Mouse (Mus musculus) intestine, embryonic 15.5 days (tissue): ENCODE results near the gene Gngt2. TPM values are rescaled to one million over a fixed set of nuclear protein-coding genes. Genes with fewer than 3 reads are reported as not detected.
A peak's percentile ranks its signal among the peaks of the same experiment; 100 is the strongest.

ENCODE experiments used
- ATAC-seq: fragments of 200-750 bp; cut with Nextera tagmentation; 2 replicates; pipeline ENCODE4 v1.8.0; 2017; ENCODE audit warnings: moderate TSS enrichment, moderate library complexity
- H3K27ac ChIP-seq: fragments of 300-500 bp; sonication (generic); 2 replicates; pipeline ENCODE4 v1.5.1; 2015; ENCODE audit warnings: mild to moderate bottlenecking, inconsistent platforms
- H3K27me3 ChIP-seq: fragments of 300-500 bp; sonication (generic); replicated peaks from 2 replicates; pipeline ENCODE4 v1.6.1; 2015; ENCODE audit warnings: inconsistent platforms
- H3K36me3 ChIP-seq: fragments of 300-500 bp; sonication (generic); 2 replicates; pipeline ENCODE4 v1.6.1; 2015; ENCODE audit warnings: inconsistent platforms
- H3K4me1 ChIP-seq: fragments of 300-500 bp; sonication (generic); replicated peaks from 2 replicates; pipeline ENCODE4 v1.6.1; 2015; ENCODE audit warnings: inconsistent platforms
- H3K4me2 ChIP-seq: fragments of 300-500 bp; sonication (generic); replicated peaks from 2 replicates; pipeline ENCODE4 v1.6.1; 2015; ENCODE audit warnings: mild to moderate bottlenecking, inconsistent platforms
- H3K4me3 ChIP-seq: fragments of 300-500 bp; sonication (generic); replicated peaks from 2 replicates; pipeline ENCODE4 v1.5.1; 2015; ENCODE audit warnings: inconsistent platforms
- H3K9ac ChIP-seq: fragments of 300-500 bp; sonication (generic); 2 replicates; pipeline ENCODE4 v1.6.1; 2015; ENCODE audit warnings: inconsistent platforms
- H3K9me3 ChIP-seq: fragments of 300-500 bp; sonication (generic); 2 replicates; pipeline ENCODE4 v1.6.1; 2016; ENCODE audit warnings: inconsistent platforms
- WGBS: fragments of 180-500 bp; shearing (Covaris S2); methylation state at CpG from one replicate; pipeline ENCODE4 v1.1.7; 2015; 5-methylcytosine and 5-hydroxymethylcytosine counted together
- polyA plus RNA-seq: library from polyadenylated mRNA; unstranded; fragments of >200 nt; fragmentation: Nextera tagmentation; extraction: Ambion mirVana; gene quantifications from 2 replicates; pipeline ENCODE4 v1.2.1, GENCODE M21; 2015

Gngt2 gene
- polyA plus RNA-seq, 1 experiment from 2014 or later = 20.3 TPM

GRCm38 (mm10) chr11:95812224-95812623 is 24.8 kb upstream of the Gngt2 start:
- no peak for ATAC-seq
- no peak overlapping the region for H3K4me3 ChIP-seq
- no peaks in the 10 kb centered on the region for H3K9me3 ChIP-seq
- H3K4me1 ChIP-seq = no peaks in the 10 kb centered on the region
- no peak overlapping the region for H3K4me2 ChIP-seq
- H3K36me3 ChIP-seq = no peaks in the 10 kb centered on the region
- no peaks in the 10 kb centered on the region for H3K27me3 ChIP-seq
- 80% methylated on average over 4 of the region's 4 CpGs for WGBS
- H3K27ac ChIP-seq = no peak overlapping the region
- no peak overlapping the region for H3K9ac ChIP-seq

GRCm38 (mm10) chr11:95814101-95814500 is 22.9 kb upstream of the Gngt2 start:
- WGBS = 94% methylated on average over 2 of the region's 2 CpGs
- Histone ChIP-seq H3K4me1 (no peaks in the 10 kb centered on the region), H3K36me3 (no peaks in the 10 kb centered on the region), H3K9me3 (no peaks in the 10 kb centered on the region), H3K27me3 (no peaks in the 10 kb centered on the region), H3K9ac (no peak overlapping the region), H3K4me2 (no peak overlapping the region), H3K4me3 (no peak overlapping the region), H3K27ac (no peak overlapping the region)
- no peak for ATAC-seq

GRCm38 (mm10) chr11:95814857-95815256 is 22.2 kb upstream of the Gngt2 start:
- Histone ChIP-seq H3K4me1 (no peaks in the 10 kb centered on the region), H3K9me3 (no peaks in the 10 kb centered on the region), H3K36me3 (no peaks in the 10 kb centered on the region), H3K27me3 (no peaks in the 10 kb centered on the region), H3K4me3 (no peak overlapping the region), H3K9ac (no peak overlapping the region), H3K4me2 (no peak overlapping the region), H3K27ac (no peak overlapping the region)
- 74% methylated on average over 5 of the region's 5 CpGs for WGBS
- ATAC-seq = no peak

GRCm38 (mm10) chr11:95815412-95815811 is 21.6 kb upstream of the Gngt2 start:
- Histone ChIP-seq H3K4me1 (no peaks in the 10 kb centered on the region), H3K27ac (no peak overlapping the region), H3K4me2 (no peak overlapping the region), H3K36me3 (no peaks in the 10 kb centered on the region), H3K9ac (no peak overlapping the region), H3K9me3 (no peaks in the 10 kb centered on the region), H3K4me3 (no peak overlapping the region), H3K27me3 (no peaks in the 10 kb centered on the region)
- 68% methylated on average over 9 of the region's 9 CpGs for WGBS
- ATAC-seq = no peak

- Histone ChIP-seq H3K27me3 (no peaks in the 10 kb centered on the region), H3K36me3 (no peaks in the 10 kb centered on the region), H3K4me2 (no peak overlapping the region), H3K4me3 (no peak overlapping the region), H3K4me1 (no peaks in the 10 kb centered on the region; the same call in 1 of the 2 replicates), H3K27ac (no peak overlapping the region), H3K9me3 (no peaks in the 10 kb centered on the region), H3K9ac (no peak overlapping the region)
- WGBS = 85% methylated on average over 8 of the region's 8 CpGs
- no peak for ATAC-seq
Measured at GRCm38 (mm10) chr11:95819138-95819537, 17.9 kb upstream of the Gngt2 start.

- Histone ChIP-seq H3K9ac (no peak overlapping the region), H3K9me3 (no peaks in the 10 kb centered on the region), H3K27ac (no peak overlapping the region), H3K4me1 (peaks cover 6% of the 10 kb centered on the region), H3K27me3 (peaks cover 7% of the 10 kb centered on the region), H3K36me3 (no peaks in the 10 kb centered on the region), H3K4me3 (no peak overlapping the region), H3K4me2 (no peak overlapping the region)
- 86% methylated on average over 3 of the region's 3 CpGs for WGBS
- no peak for ATAC-seq
Measured at GRCm38 (mm10) chr11:95821511-95821910, 15.5 kb upstream of the Gngt2 start.

- H3K9ac ChIP-seq = no peak overlapping the region
- H3K27ac ChIP-seq = no peak overlapping the region
- peaks cover 12% of the 10 kb centered on the region for H3K27me3 ChIP-seq
- peaks cover 12% of the 10 kb centered on the region for H3K4me1 ChIP-seq
- no peaks in the 10 kb centered on the region for H3K36me3 ChIP-seq
- no peak overlapping the region for H3K4me3 ChIP-seq
- no peak for ATAC-seq
- WGBS = 95% methylated on average over 4 of the region's 4 CpGs
- no peaks in the 10 kb centered on the region for H3K9me3 ChIP-seq
- no peak overlapping the region for H3K4me2 ChIP-seq
Measured at GRCm38 (mm10) chr11:95822437-95822836, 14.6 kb upstream of the Gngt2 start.

GRCm38 (mm10) chr11:95824071-95824876 is 12.7 kb upstream of the Gngt2 start, which contains the start of gene Phospho1:
Gene Phospho1, plus strand, starts transcription at chr11:95824499.
- H3K4me3 ChIP-seq = peak within 1 kb of the TSS; percentile 71
- H3K27ac ChIP-seq = 0 out of 2 replicates have a peak within 1 kb of the TSS, but pooled peaks have one; percentile 2
- H3K4me2 ChIP-seq = peak within 1 kb of the TSS; percentile 95
- ATAC-seq = peak; percentile 98
- H3K4me1 ChIP-seq = peaks cover 12% of the 10 kb centered on the region
- under 1% methylated on average over 78 of the region's 78 CpGs for WGBS
- peaks cover 28% of the 10 kb centered on the region for H3K27me3 ChIP-seq
- H3K9ac ChIP-seq = peak within 1 kb of the TSS; percentile 78
- no peaks in the 10 kb centered on the region for H3K9me3 ChIP-seq
- no peaks in the 10 kb centered on the region for H3K36me3 ChIP-seq

GRCm38 (mm10) chr11:95824877-95825243 is 12.2 kb upstream of the Gngt2 start:
- 2% methylated on average over 11 of the region's 11 CpGs for WGBS
- Histone ChIP-seq H3K4me1 (peaks cover 12% of the 10 kb centered on the region), H3K27me3 (peaks cover 33% of the 10 kb centered on the region), H3K4me2 (peak overlapping the region; percentile 95), H3K36me3 (no peaks in the 10 kb centered on the region), H3K27ac (no peak overlapping the region), H3K4me3 (peak overlapping the region; percentile 71), H3K9ac (peak overlapping the region; percentile 78), H3K9me3 (no peaks in the 10 kb centered on the region)
- ATAC-seq = peak; percentile 15

GRCm38 (mm10) chr11:95825625-95826024 is 11.4 kb upstream of the Gngt2 start:
- 61% methylated on average over 3 of the region's 3 CpGs for WGBS

GRCm38 (mm10) chr11:95826317-95827167 is 10.5 kb upstream of the Gngt2 start:
- no peak for ATAC-seq
- Histone ChIP-seq H3K9ac (no peak overlapping the region), H3K4me3 (no peak overlapping the region), H3K4me2 (peak overlapping the region; percentile 17; the same call in 1 of the 2 replicates), H3K27ac (no peak overlapping the region), H3K9me3 (no peaks in the 10 kb centered on the region), H3K36me3 (no peaks in the 10 kb centered on the region), H3K27me3 (peaks cover 50% of the 10 kb centered on the region), H3K4me1 (peaks cover 28% of the 10 kb centered on the region)
- 51% methylated on average over 6 of the region's 6 CpGs for WGBS

More at GRCm38 (mm10) chr11:95825625-95826024, 11.4 kb upstream of the Gngt2 start:
- Histone ChIP-seq H3K9ac (no peak overlapping the region), H3K27me3 (peaks cover 41% of the 10 kb centered on the region), H3K4me2 (no peak overlapping the region), H3K4me3 (no peak overlapping the region), H3K27ac (no peak overlapping the region), H3K9me3 (no peaks in the 10 kb centered on the region), H3K36me3 (no peaks in the 10 kb centered on the region), H3K4me1 (peaks cover 19% of the 10 kb centered on the region)
- no peak for ATAC-seq

GRCm38 (mm10) chr11:95827168-95827447 is 9.9 kb upstream of the Gngt2 start:
- no peak overlapping the region for H3K4me3 ChIP-seq
- no peaks in the 10 kb centered on the region for H3K36me3 ChIP-seq
- WGBS = 24% methylated on average over 3 of the region's 3 CpGs
- H3K9ac ChIP-seq = no peak overlapping the region
- H3K4me1 ChIP-seq = peaks cover 28% of the 10 kb centered on the region
- H3K27me3 ChIP-seq = peaks cover 54% of the 10 kb centered on the region
- H3K4me2 ChIP-seq = peak overlapping the region; percentile 17; the same call in 1 of the 2 replicates
- no peaks in the 10 kb centered on the region for H3K9me3 ChIP-seq
- ATAC-seq = no peak
- no peak overlapping the region for H3K27ac ChIP-seq
